Mouse (Mus musculus) limb, embryonic 14.5 days (tissue): Measurements from ENCODE around the gene Slc26a11. TPM values are rescaled to one million over a fixed set of nuclear protein-coding genes. Genes with fewer than 3 reads are reported as not detected.

Source experiments
- ATAC-seq: fragments of 200-750 bp; cut with Nextera tagmentation; 2 replicates; pipeline ENCODE4 v1.8.0; 2017; ENCODE audit warnings: low read depth, moderate number of reproducible peaks, moderate TSS enrichment; ENCODE audit not compliant: low FRiP score
- DNase-seq: peaks from one replicate; pipeline ENCODE4 v3.0.0-alpha.2; 2015; ENCODE audit warnings: low spot score
- H3K27ac ChIP-seq: fragments of 300-500 bp; sonication (generic); replicated peaks from 2 replicates; pipeline ENCODE4 v1.5.1; 2014; ENCODE audit warnings: low read depth, mild to moderate bottlenecking, low read length, moderate library complexity, mixed read lengths
- H3K27me3 ChIP-seq: fragments of 300-500 bp; sonication (generic); 2 replicates; pipeline ENCODE4 v1.6.1; 2014; ENCODE audit warnings: low read length, mixed read lengths; ENCODE audit not compliant: control insufficient read depth, insufficient read depth
- H3K36me3 ChIP-seq: fragments of 300-500 bp; sonication (generic); 2 replicates; pipeline ENCODE4 v1.6.1; 2014; ENCODE audit warnings: mild to moderate bottlenecking, low read length, moderate library complexity, mixed read lengths; ENCODE audit not compliant: control insufficient read depth, insufficient read depth
- H3K4me1 ChIP-seq: fragments of 300-500 bp; sonication (generic); 2 replicates; pipeline ENCODE4 v1.6.1; 2014; ENCODE audit warnings: antibody characterized with exemption, low read length, mixed read lengths; ENCODE audit not compliant: control insufficient read depth, insufficient read depth
- H3K4me2 ChIP-seq: fragments of 300-500 bp; sonication (generic); replicated peaks from 2 replicates; pipeline ENCODE4 v1.6.1; 2014; ENCODE audit warnings: low read depth, mild to moderate bottlenecking, low read length, moderate library complexity; ENCODE audit not compliant: severe bottlenecking
- H3K4me3 ChIP-seq: fragments of 300-500 bp; sonication (generic); replicated peaks from 2 replicates; pipeline ENCODE4 v1.5.1; 2014; ENCODE audit warnings: low read length
- H3K9ac ChIP-seq: fragments of 300-500 bp; sonication (generic); 2 replicates; pipeline ENCODE4 v1.6.1; 2014; ENCODE audit warnings: mild to moderate bottlenecking, low read depth, low read length, moderate library complexity; ENCODE audit not compliant: severe bottlenecking
- H3K9me3 ChIP-seq: fragments of 300-500 bp; sonication (generic); 2 replicates; pipeline ENCODE4 v1.6.1; 2016; ENCODE audit warnings: low read length; ENCODE audit not compliant: control insufficient read depth
- POLR2A ChIP-seq: fragments of 200-500 bp; IDR thresholded peaks from 2 replicates; pipeline ENCODE4 v1.8.0; 2012; ENCODE audit warnings: inconsistent platforms, mild to moderate bottlenecking, moderate library complexity, borderline replicate concordance; ENCODE audit not compliant: insufficient read depth, insufficient read length; ENCODE audit errors: extremely low read depth
- WGBS: fragments of 180-500 bp; shearing (Covaris S2); extraction: QIAGEN DNeasy Blood & Tissue Kit; methylation state at CpG from one replicate; pipeline ENCODE4 v1.1.7; 2014; 5-methylcytosine and 5-hydroxymethylcytosine counted together
- polyA plus RNA-seq, 2 experiments: library from polyadenylated mRNA; depleted of rRNA in 1 of 2; stranded (reverse) in 1 of 2; unstranded in 1 of 2; fragments of >200 nt; fragmentation: Nextera tagmentation in 1 of 2; extraction: Ambion mirVana in 1 of 2; gene quantifications; 2 replicates each; pipeline versions ENCODE4 v1.2.1 to v1.2.3; 2012 to 2014

Slc26a11 gene
- polyA plus RNA-seq, 2 experiments: 10.7 to 28.5 TPM

DNA sequence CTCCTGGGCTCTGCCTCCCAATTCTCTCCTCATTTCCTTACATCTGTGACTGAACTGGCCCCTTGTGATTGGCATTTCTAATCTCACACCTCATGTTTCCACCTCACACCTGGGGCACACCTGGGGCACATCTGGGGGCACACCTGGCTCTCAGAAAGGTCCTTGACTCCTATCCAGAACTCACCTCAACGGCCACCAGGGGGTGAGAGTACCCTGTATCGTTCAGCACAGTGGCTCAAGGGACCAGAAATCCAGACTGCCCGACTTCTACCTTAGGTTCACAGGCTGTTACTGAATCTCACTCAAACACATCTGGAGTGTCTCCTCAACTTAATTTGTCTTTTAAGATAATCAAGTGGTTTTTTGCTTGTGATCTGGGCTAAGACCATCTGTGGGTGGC, 23.4 kb upstream of the Slc26a11 start:
- Histone ChIP-seq H3K9ac (no peak overlapping the region), H3K4me1 (no peaks in the 10 kb centered on the region), H3K27me3 (no peaks in the 10 kb centered on the region), H3K9me3 (no peaks in the 10 kb centered on the region), H3K36me3 (no peaks in the 10 kb centered on the region), H3K27ac (no peak overlapping the region), H3K4me2 (no peak overlapping the region), H3K4me3 (no peak overlapping the region)
- DNase-seq (no peak), ATAC-seq (no peak)
- TF ChIP-seq POLR2A: no peak
- WGBS: 28% methylated on average over 3 of the region's 3 CpGs

DNA sequence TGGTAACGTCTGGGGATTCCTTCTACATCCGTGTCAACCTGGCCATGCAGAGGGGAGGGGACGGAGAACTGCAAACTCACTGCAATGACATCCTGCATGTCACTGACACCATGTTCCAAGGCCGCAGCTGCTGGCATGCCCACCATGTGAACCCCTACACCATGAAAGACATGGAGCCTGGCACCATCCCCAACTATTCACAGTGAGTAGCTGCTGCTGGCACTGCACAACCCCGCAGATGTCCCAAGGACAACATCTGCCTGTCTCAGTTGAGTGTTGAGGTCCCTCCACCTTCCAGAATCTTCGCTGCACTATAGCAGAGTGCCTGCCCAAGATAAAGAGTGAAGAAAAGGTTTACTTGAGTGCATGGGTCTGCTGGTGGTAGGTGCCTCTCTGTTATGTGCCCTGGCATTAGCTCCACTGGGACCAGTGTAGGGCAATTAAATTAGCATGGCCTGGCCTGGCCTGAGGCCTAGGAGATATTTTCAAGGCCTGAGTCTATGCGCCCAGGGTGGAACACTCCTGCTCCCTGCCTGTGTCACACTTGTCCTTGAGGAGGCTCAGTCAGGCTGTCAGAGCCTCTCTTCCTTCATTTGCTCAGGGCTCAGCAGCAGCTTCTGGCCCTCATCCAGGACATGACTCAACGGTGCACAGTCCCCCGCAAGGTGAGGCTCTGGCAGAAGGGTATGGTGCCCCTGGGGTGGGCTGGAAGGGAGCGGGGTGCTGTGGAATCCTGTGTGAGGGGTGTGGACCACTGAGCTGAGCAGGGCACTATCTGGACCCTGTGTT, 16.9 kb upstream of the Slc26a11 start:
- no peak overlapping the region for H3K27ac ChIP-seq
- no peak overlapping the region for H3K4me2 ChIP-seq
- H3K27me3 ChIP-seq: no peaks in the 10 kb centered on the region
- no peak overlapping the region for H3K9ac ChIP-seq
- H3K36me3 ChIP-seq: no peaks in the 10 kb centered on the region
- ATAC-seq (no peak), DNase-seq (no peak)
- no peak overlapping the region for H3K4me3 ChIP-seq
- WGBS: 82% methylated on average over 10 of the region's 10 CpGs
- H3K4me1 ChIP-seq: no peaks in the 10 kb centered on the region
- TF ChIP-seq POLR2A: no peak
- H3K9me3 ChIP-seq: no peaks in the 10 kb centered on the region

GRCm38 (mm10) chr11:119339179-119339578, 16.2 kb upstream of the Slc26a11 start:
- 47% methylated on average over 5 of the region's 5 CpGs for WGBS
- Histone ChIP-seq H3K27ac (no peak overlapping the region), H3K36me3 (no peaks in the 10 kb centered on the region), H3K4me1 (no peaks in the 10 kb centered on the region), H3K9me3 (no peaks in the 10 kb centered on the region), H3K4me2 (no peak overlapping the region), H3K4me3 (no peak overlapping the region), H3K27me3 (no peaks in the 10 kb centered on the region), H3K9ac (no peak overlapping the region)
- TF ChIP-seq POLR2A: no peak
- DNase-seq: no peak
- ATAC-seq: no peak

DNA sequence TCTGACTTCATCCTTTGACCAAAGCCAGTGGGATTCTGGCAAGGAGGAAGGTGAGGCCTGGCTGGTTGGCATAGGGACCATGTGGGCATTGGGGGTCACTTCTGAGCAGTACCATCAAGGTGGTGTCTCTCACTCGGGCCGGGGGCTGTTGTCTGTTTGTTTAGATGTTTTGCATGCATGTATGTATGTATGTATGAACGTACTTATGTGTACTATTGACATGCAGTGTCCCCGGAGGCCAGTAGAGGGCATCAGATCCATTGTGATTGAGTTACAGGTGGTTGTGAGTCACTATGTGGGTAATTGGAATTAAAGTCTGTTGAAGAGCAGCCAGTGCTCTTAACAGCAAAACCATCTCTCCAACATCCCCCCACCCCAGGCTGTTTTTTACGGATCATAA, 15.7 kb upstream of the Slc26a11 start:
- H3K9ac ChIP-seq: no peak overlapping the region
- no peaks in the 10 kb centered on the region for H3K4me1 ChIP-seq
- no peaks in the 10 kb centered on the region for H3K27me3 ChIP-seq
- DNase-seq: peak; percentile 90
- no peak for TF ChIP-seq POLR2A
- H3K4me2 ChIP-seq: no peak overlapping the region
- WGBS: 5% methylated on average over 5 of the region's 5 CpGs
- 0 out of 2 replicates have a peak, but pooled peaks have one; percentile 41 for ATAC-seq
- no peak overlapping the region for H3K4me3 ChIP-seq
- H3K27ac ChIP-seq: no peak overlapping the region
- no peaks in the 10 kb centered on the region for H3K36me3 ChIP-seq
- no peaks in the 10 kb centered on the region for H3K9me3 ChIP-seq

DNA sequence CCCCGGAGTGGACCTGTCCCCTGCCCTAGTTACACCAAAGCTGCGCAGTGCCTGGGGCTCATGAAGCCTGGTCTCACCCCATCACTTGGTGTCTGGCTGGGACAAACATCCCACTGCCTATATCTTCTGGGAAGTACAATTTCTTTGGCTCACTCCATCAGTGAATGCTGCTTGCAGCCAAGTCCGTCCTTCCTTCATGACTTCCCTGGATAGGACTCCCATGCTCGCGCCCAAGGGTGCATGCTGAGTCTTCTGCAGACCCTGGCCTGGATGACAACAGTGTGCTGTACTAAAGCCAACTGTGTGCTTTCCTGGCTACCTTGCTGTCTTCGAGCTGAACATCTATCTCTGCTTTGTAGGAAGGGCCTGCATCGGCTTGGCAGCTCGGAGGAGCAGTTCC, 11.2 kb upstream of the Slc26a11 start:
- no peak for ATAC-seq
- H3K4me2 ChIP-seq: no peak overlapping the region
- H3K36me3 ChIP-seq: no peaks in the 10 kb centered on the region
- WGBS: 90% methylated on average over 8 of the region's 8 CpGs
- H3K9me3 ChIP-seq: no peaks in the 10 kb centered on the region
- no peaks in the 10 kb centered on the region for H3K27me3 ChIP-seq
- no peak for DNase-seq
- no peaks in the 10 kb centered on the region for H3K4me1 ChIP-seq
- TF ChIP-seq POLR2A: no peak
- no peak overlapping the region for H3K4me3 ChIP-seq
- no peak overlapping the region for H3K27ac ChIP-seq
- no peak overlapping the region for H3K9ac ChIP-seq

DNA sequence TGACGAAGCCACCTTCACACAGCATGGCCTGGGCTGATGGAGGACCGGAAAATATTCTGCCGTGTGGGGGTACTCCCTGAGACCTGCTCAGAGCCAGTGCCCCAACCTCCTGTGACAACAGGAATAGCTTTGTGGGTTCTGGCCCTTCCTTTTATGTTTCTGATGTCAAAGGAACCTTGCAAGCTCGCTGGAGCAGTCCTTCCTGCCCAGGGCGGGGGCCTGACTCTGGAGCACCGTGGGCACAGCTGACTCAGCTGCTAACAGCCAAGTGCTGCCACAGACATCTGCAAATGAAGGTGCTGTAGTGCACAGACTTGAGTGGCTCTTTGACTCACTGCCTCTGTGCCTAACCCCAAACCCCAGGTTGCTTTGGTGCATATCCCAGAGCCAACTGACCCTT, 10.5 kb upstream of the Slc26a11 start:
- Histone ChIP-seq H3K4me2 (no peak overlapping the region), H3K4me3 (no peak overlapping the region), H3K27ac (no peak overlapping the region), H3K9me3 (no peaks in the 10 kb centered on the region), H3K9ac (no peak overlapping the region), H3K4me1 (no peaks in the 10 kb centered on the region), H3K27me3 (no peaks in the 10 kb centered on the region), H3K36me3 (no peaks in the 10 kb centered on the region)
- TF ChIP-seq POLR2A: no peak
- WGBS: 63% methylated on average over 6 of the region's 6 CpGs
- ATAC-seq (no peak), DNase-seq (no peak)
